Mouse (Mus musculus) erythroblast, embryonic 14.5 days (primary cell): ENCODE results near the gene Klhl21.

Source experiments
- GATA1 ChIP-seq: IDR thresholded peaks from 2 replicates; pipeline ENCODE4 v1.6.1; 2012; ENCODE audit warnings: low read length, inconsistent platforms, mixed read lengths
- TAL1 ChIP-seq: IDR thresholded peaks from 3 replicates; pipeline ENCODE4 v1.6.1; 2012; ENCODE audit warnings: low read length, inconsistent platforms, mixed read lengths

DNA sequence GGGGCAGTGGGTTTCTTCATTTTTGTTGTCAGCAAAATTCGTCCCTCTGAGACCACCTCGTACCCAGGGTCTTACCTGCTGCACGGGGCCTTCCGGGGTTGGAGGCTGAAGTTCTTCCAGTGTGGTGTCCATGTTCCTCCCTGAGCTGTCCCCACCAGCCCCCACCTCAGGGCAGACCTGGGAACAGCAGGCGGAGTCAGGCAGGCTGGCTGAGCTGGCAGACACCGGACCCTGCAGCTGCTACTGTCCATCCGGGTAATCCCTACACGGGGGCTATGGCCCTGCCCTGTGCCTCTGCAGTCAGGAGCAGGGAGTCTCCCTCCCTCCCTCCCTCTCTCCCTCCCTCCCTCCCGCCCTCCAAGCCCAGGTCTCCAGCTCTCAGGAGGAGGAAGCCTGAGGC is 25.0 kb upstream of the Klhl21 start:
- TF ChIP-seq GATA1 (no peak), TAL1 (no peak)
